Mouse (Mus musculus): ENCODE measurements around the gene Ttll5.

DNA sequence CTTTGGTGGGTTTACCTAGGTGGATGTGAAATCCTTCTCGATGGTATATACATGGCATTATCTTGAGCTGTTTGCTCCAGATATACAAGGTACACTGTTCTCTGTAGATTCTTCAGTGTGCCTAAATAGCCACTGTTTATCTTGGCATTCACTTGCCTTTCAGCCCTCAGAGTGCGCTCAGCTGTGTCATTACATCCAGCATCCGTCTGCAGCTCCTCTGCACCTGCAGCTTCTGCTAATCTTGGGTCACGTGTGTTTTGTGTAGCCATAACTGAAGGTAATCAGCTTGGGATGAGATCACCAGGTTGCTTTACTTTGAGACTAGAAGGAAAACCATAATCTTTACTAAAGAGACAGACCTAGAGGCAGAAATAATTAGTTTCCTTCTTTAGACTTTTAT is 42.2 kb downstream of the Ttll5 start:
- TF ChIP-seq CTCF (IDR thresholded peaks at IDR 0.05; ENCODE audit: borderline replicate concordance, insufficient read depth, low read depth, low read length) (no peak), POLR2A (IDR thresholded peaks at IDR 0.05; ENCODE audit: borderline replicate concordance, insufficient read depth, low read length) (no peak)

All from cerebellum, adult 2 months (tissue).